Mouse (Mus musculus): ENCODE measurements around the gene Gm45233. TPM values are rescaled to one million over a fixed set of nuclear protein-coding genes. Genes with fewer than 3 reads are reported as not detected.

Gene Gm45233
- polyA plus RNA-seq, 1 experiment from 2014 or later, result 0.40 TPM

- Histone ChIP-seq H3K4me3 (no peak overlapping the region), H3K27me3 (no peaks in the 10 kb centered on the region), H3K36me3 (peaks cover 54% of the 10 kb centered on the region), H3K9me3 (no peaks in the 10 kb centered on the region), H3K4me1 (replicated peaks) (no peaks in the 10 kb centered on the region), H3K9ac (no peak overlapping the region), H3K4me2 (no peak overlapping the region), H3K27ac (replicated peaks) (no peak overlapping the region)
- WGBS, result 60% methylated on average over 4 of the region's 4 CpGs
- ATAC-seq (ENCODE audit: low read depth), result no peak
Measured at GRCm38 (mm10) chr7:43452609-43453008, 8.7 kb downstream of the Gm45233 start.

GRCm38 (mm10) chr7:43453599-43454355 lies 9.8 kb downstream of the Gm45233 start:
- Histone ChIP-seq H3K9ac (no peak overlapping the region), H3K4me2 (no peak overlapping the region), H3K9me3 (no peaks in the 10 kb centered on the region), H3K4me3 (no peak overlapping the region), H3K27ac (replicated peaks) (no peak overlapping the region), H3K4me1 (replicated peaks) (no peaks in the 10 kb centered on the region), H3K27me3 (no peaks in the 10 kb centered on the region), H3K36me3 (peaks cover 61% of the 10 kb centered on the region)
- no peak for ATAC-seq (ENCODE audit: low read depth)
- WGBS, result 90% methylated on average over 14 of the region's 14 CpGs

- no peak overlapping the region for H3K27ac ChIP-seq (replicated peaks)
- H3K36me3 ChIP-seq, result peaks cover 61% of the 10 kb centered on the region
- H3K9ac ChIP-seq, result no peak overlapping the region
- no peaks in the 10 kb centered on the region for H3K27me3 ChIP-seq
- no peak for ATAC-seq (ENCODE audit: low read depth)
- no peaks in the 10 kb centered on the region for H3K4me1 ChIP-seq (replicated peaks)
- H3K9me3 ChIP-seq, result no peaks in the 10 kb centered on the region
- H3K4me3 ChIP-seq, result no peak overlapping the region
- no peak overlapping the region for H3K4me2 ChIP-seq
- WGBS, result 91% methylated on average over 6 of the region's 6 CpGs
Measured at GRCm38 (mm10) chr7:43454371-43454770, 10.4 kb downstream of the Gm45233 start.

- H3K9ac ChIP-seq, result no peak within 1 kb of the TSS
- peaks cover 55% of the 10 kb centered on the region for H3K27me3 ChIP-seq
- H3K4me3 ChIP-seq, result no peak within 1 kb of the TSS
- no peaks in the 10 kb centered on the region for H3K9me3 ChIP-seq
- H3K4me2 ChIP-seq, result no peak within 1 kb of the TSS
- peaks cover 5% of the 10 kb centered on the region; the same call in 1 of the 2 replicates for H3K36me3 ChIP-seq
- WGBS, result 77% methylated on average over 4 of the region's 4 CpGs
- peaks cover 23% of the 10 kb centered on the region for H3K4me1 ChIP-seq (replicated peaks)
- no peak within 1 kb of the TSS for H3K27ac ChIP-seq (replicated peaks)
- no peak for ATAC-seq (ENCODE audit: low read depth)
Measured at GRCm38 (mm10) chr7:43462851-43463250, 18.9 kb downstream of the Gm45233 start, which contains the start of gene Vsig10l. TSS of gene Vsig10l (plus strand) at chr7:43463151.

- 86% methylated on average over 7 of the region's 7 CpGs for WGBS
- no peak for ATAC-seq (ENCODE audit: low read depth)
- Histone ChIP-seq H3K36me3 (no peaks in the 10 kb centered on the region), H3K27ac (replicated peaks) (no peak overlapping the region), H3K9me3 (no peaks in the 10 kb centered on the region), H3K4me3 (no peak overlapping the region), H3K9ac (no peak overlapping the region), H3K27me3 (peaks cover 58% of the 10 kb centered on the region), H3K4me1 (replicated peaks) (peaks cover 23% of the 10 kb centered on the region), H3K4me2 (no peak overlapping the region)
Measured at GRCm38 (mm10) chr7:43463976-43464375, 20.0 kb downstream of the Gm45233 start.

GRCm38 (mm10) chr7:43464864-43465343 lies 21.0 kb downstream of the Gm45233 start:
- Histone ChIP-seq H3K36me3 (no peaks in the 10 kb centered on the region), H3K4me3 (peak overlapping the region; percentile 44)

GRCm38 (mm10) chr7:43465344-43466098 lies 21.6 kb downstream of the Gm45233 start:
- peak overlapping the region; percentile 44 for H3K4me3 ChIP-seq
- H3K27ac ChIP-seq (replicated peaks), result 0 out of 2 replicates have a peak overlapping the region, but pooled peaks have one; percentile 9
- H3K9ac ChIP-seq, result peak overlapping the region; percentile 68
- peaks cover 23% of the 10 kb centered on the region for H3K4me1 ChIP-seq (replicated peaks)
- under 1% methylated on average over 33 of the region's 33 CpGs for WGBS
- no peaks in the 10 kb centered on the region for H3K9me3 ChIP-seq
- no peaks in the 10 kb centered on the region for H3K36me3 ChIP-seq
- peak; percentile 83 for ATAC-seq (ENCODE audit: low read depth)
- H3K4me2 ChIP-seq, result peak overlapping the region; percentile 81
- H3K27me3 ChIP-seq, result peaks cover 58% of the 10 kb centered on the region

More at GRCm38 (mm10) chr7:43464864-43465343, 21.0 kb downstream of the Gm45233 start:
- ATAC-seq (ENCODE audit: low read depth), result peak; percentile 28
- Histone ChIP-seq H3K4me2 (peak overlapping the region; percentile 81), H3K9ac (peak overlapping the region; percentile 68), H3K27ac (replicated peaks) (no peak overlapping the region), H3K9me3 (no peaks in the 10 kb centered on the region), H3K4me1 (replicated peaks) (peaks cover 23% of the 10 kb centered on the region), H3K27me3 (peaks cover 58% of the 10 kb centered on the region)
- 6% methylated on average over 35 of the region's 35 CpGs for WGBS

GRCm38 (mm10) chr7:43466099-43466694 lies 22.3 kb downstream of the Gm45233 start:
- peaks cover 58% of the 10 kb centered on the region for H3K27me3 ChIP-seq
- peak overlapping the region; percentile 81 for H3K4me2 ChIP-seq
- peak overlapping the region; percentile 44 for H3K4me3 ChIP-seq
- ATAC-seq (ENCODE audit: low read depth), result peak; percentile 60
- H3K27ac ChIP-seq (replicated peaks), result peak overlapping the region; percentile 9; the same call in 1 of the 2 replicates
- H3K9me3 ChIP-seq, result no peaks in the 10 kb centered on the region
- H3K9ac ChIP-seq, result peak overlapping the region; percentile 68
- 1% methylated on average over 33 of the region's 33 CpGs for WGBS
- peaks cover 23% of the 10 kb centered on the region for H3K4me1 ChIP-seq (replicated peaks)
- no peaks in the 10 kb centered on the region for H3K36me3 ChIP-seq

- H3K4me2 ChIP-seq, result no peak overlapping the region
Measured at GRCm38 (mm10) chr7:43470373-43470772, 26.4 kb downstream of the Gm45233 start.

GRCm38 (mm10) chr7:43475706-43476105 lies 31.8 kb downstream of the Gm45233 start:
- no peaks in the 10 kb centered on the region for H3K9me3 ChIP-seq
- no peak overlapping the region for H3K27ac ChIP-seq (replicated peaks)
- peaks cover 55% of the 10 kb centered on the region for H3K27me3 ChIP-seq
- WGBS, result 6% methylated on average over 23 of the region's 23 CpGs
- no peak overlapping the region for H3K9ac ChIP-seq
- H3K4me3 ChIP-seq, result no peak overlapping the region
- H3K4me1 ChIP-seq (replicated peaks), result peaks cover 12% of the 10 kb centered on the region
- no peak for ATAC-seq (ENCODE audit: low read depth)
- H3K36me3 ChIP-seq, result peaks cover 44% of the 10 kb centered on the region
- H3K4me2 ChIP-seq, result no peak overlapping the region

More at GRCm38 (mm10) chr7:43470373-43470772, 26.4 kb downstream of the Gm45233 start:
- ATAC-seq (ENCODE audit: low read depth), result no peak
- no peak overlapping the region for H3K27ac ChIP-seq (replicated peaks)
- H3K27me3 ChIP-seq, result peaks cover 36% of the 10 kb centered on the region
- H3K9ac ChIP-seq, result no peak overlapping the region
- peaks cover 15% of the 10 kb centered on the region for H3K4me1 ChIP-seq (replicated peaks)
- H3K36me3 ChIP-seq, result peaks cover 18% of the 10 kb centered on the region; the same call in 1 of the 2 replicates
- no peak overlapping the region for H3K4me3 ChIP-seq
- no peaks in the 10 kb centered on the region for H3K9me3 ChIP-seq
- WGBS, result 33% methylated on average over 8 of the region's 8 CpGs

GRCm38 (mm10) chr7:43476376-43476775 lies 32.4 kb downstream of the Gm45233 start:
- Histone ChIP-seq H3K4me2 (no peak overlapping the region), H3K9ac (no peak overlapping the region), H3K9me3 (no peaks in the 10 kb centered on the region), H3K27ac (replicated peaks) (no peak overlapping the region), H3K27me3 (peaks cover 60% of the 10 kb centered on the region), H3K4me3 (no peak overlapping the region), H3K36me3 (peaks cover 44% of the 10 kb centered on the region), H3K4me1 (replicated peaks) (peaks cover 18% of the 10 kb centered on the region)
- WGBS, result 4% methylated on average over 13 of the region's 13 CpGs
- ATAC-seq (ENCODE audit: low read depth), result no peak

GRCm38 (mm10) chr7:43481191-43481590 lies 37.3 kb downstream of the Gm45233 start:
- H3K9me3 ChIP-seq, result no peaks in the 10 kb centered on the region
- peaks cover 40% of the 10 kb centered on the region for H3K4me1 ChIP-seq (replicated peaks)
- H3K27ac ChIP-seq (replicated peaks), result no peak overlapping the region
- whole genome bisulfite sequencing, result 73% methylated on average over 3 of the region's 3 CpGs
- H3K4me3 ChIP-seq, result no peak overlapping the region
- no peak overlapping the region for H3K4me2 ChIP-seq
- ATAC-seq (ENCODE audit: low read depth), result no peak
- no peak overlapping the region for H3K9ac ChIP-seq
- H3K36me3 ChIP-seq, result peaks cover 19% of the 10 kb centered on the region
- peaks cover 41% of the 10 kb centered on the region for H3K27me3 ChIP-seq
